Mouse (Mus musculus) embryonic facial prominence, embryonic 14.5 days (tissue): ENCODE results near the gene H1f0. TPM values are rescaled to one million over a fixed set of nuclear protein-coding genes. Genes with fewer than 3 reads are reported as not detected.

Experiments
- ATAC-seq: fragments of 200-750 bp; cut with Nextera tagmentation; 2 replicates; pipeline ENCODE4 v1.8.0; 2017; ENCODE audit warnings: low read depth, moderate number of reproducible peaks, moderate TSS enrichment
- DNase-seq: peaks from one replicate; pipeline ENCODE4 v3.0.0-alpha.2; 2015; ENCODE audit warnings: low spot score
- H3K27ac ChIP-seq: fragments of 300-500 bp; sonication (generic); replicated peaks from 2 replicates; pipeline ENCODE4 v1.5.1; 2014; ENCODE audit warnings: low read depth, mild to moderate bottlenecking, low read length, moderate library complexity
- H3K27me3 ChIP-seq: fragments of 300-500 bp; sonication (generic); replicated peaks from 2 replicates; pipeline ENCODE4 v1.6.1; 2014; ENCODE audit warnings: low read length; ENCODE audit not compliant: control insufficient read depth, insufficient read depth
- H3K36me3 ChIP-seq: fragments of 300-500 bp; sonication (generic); 2 replicates; pipeline ENCODE4 v1.6.1; 2014; ENCODE audit warnings: low read length, mixed read lengths; ENCODE audit not compliant: control insufficient read depth, insufficient read depth
- H3K4me1 ChIP-seq: fragments of 300-500 bp; sonication (generic); 2 replicates; pipeline ENCODE4 v1.6.1; 2014; ENCODE audit warnings: antibody characterized with exemption, low read length; ENCODE audit not compliant: control insufficient read depth, insufficient read depth
- H3K4me2 ChIP-seq: fragments of 300-500 bp; sonication (generic); 2 replicates; pipeline ENCODE4 v1.6.1; 2014; ENCODE audit warnings: low read depth, mild to moderate bottlenecking, low read length, moderate library complexity, mixed read lengths
- H3K4me3 ChIP-seq: fragments of 300-500 bp; sonication (generic); 2 replicates; pipeline ENCODE4 v1.5.1; 2014; ENCODE audit warnings: low read depth, mild to moderate bottlenecking, low read length
- H3K9ac ChIP-seq: fragments of 300-500 bp; sonication (generic); 2 replicates; pipeline ENCODE4 v1.6.1; 2014; ENCODE audit warnings: low read depth, mild to moderate bottlenecking, low read length, moderate library complexity, mixed read lengths
- H3K9me3 ChIP-seq: fragments of 300-500 bp; sonication (generic); 2 replicates; pipeline ENCODE4 v1.6.1; 2016; ENCODE audit warnings: low read length; ENCODE audit not compliant: control insufficient read depth
- WGBS: fragments of 180-500 bp; shearing (Covaris S2); extraction: QIAGEN DNeasy Blood & Tissue Kit; methylation state at CpG from one replicate; pipeline ENCODE4 v1.1.7; 2014; 5-methylcytosine and 5-hydroxymethylcytosine counted together
- polyA plus RNA-seq: library from polyadenylated mRNA; unstranded; fragments of >200 nt; fragmentation: Nextera tagmentation; extraction: Ambion mirVana; gene quantifications from 2 replicates; pipeline ENCODE4 v1.2.1, GENCODE M21; 2014

The H1f0 gene
- polyA plus RNA-seq, 1 experiment from 2014 or later = 168 TPM

DNA sequence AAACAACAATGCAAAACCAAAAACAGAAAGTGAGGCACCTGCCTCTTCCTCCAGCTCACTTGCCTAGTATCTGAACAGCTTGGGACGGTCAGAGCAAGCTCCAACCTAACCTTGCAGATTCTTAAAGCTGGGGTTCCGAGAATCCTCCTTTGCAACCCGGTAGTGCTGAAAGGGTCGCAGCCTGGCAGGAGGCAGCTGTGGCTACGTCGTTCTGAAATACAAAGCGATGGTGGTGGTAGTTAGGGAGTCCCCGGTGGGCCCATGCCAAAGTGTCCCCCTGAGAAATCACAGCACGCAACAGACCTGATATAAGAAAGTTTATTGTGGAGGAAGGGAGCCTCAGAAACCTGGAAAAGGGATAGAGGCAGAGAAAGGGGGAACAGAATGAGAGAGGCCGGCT, 10.1 kb downstream of the H1f0 start:
- Histone ChIP-seq H3K4me3 (no peak overlapping the region), H3K27me3 (peaks cover 32% of the 10 kb centered on the region), H3K4me2 (no peak overlapping the region), H3K27ac (0 out of 2 replicates have a peak overlapping the region, but pooled peaks have one; percentile 0), H3K9ac (no peak overlapping the region), H3K36me3 (peaks cover 32% of the 10 kb centered on the region), H3K9me3 (no peaks in the 10 kb centered on the region), H3K4me1 (peaks cover 11% of the 10 kb centered on the region; the same call in 1 of the 2 replicates)
- DNase-seq (no peak), ATAC-seq (no peak)
- WGBS = 71% methylated on average over 10 of the region's 10 CpGs

DNA sequence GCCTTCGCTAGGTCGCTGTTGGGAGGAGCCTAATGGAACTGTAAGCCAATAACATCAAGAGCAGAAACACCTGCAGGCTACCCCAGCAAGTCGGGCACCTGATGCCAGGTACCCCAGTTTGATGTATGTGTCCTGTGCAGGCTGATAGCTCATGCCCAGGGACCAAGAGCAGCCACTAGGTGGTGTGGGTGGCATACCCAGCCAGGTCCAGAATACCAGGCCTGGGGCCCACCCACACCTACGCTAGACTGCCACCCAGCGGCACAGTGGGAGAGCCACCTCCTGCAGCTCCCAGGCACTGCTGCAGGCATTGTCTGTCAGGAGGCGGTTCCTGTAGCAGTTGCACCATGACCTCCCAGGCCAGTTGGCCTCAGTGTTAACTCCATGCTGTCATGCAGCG, 10.6 kb downstream of the H1f0 start:
- ATAC-seq (peak; percentile 64), DNase-seq (peak; percentile 84)
- Histone ChIP-seq H3K4me1 (peaks cover 11% of the 10 kb centered on the region; the same call in 1 of the 2 replicates), H3K27me3 (peaks cover 37% of the 10 kb centered on the region), H3K9me3 (no peaks in the 10 kb centered on the region), H3K4me3 (no peak overlapping the region), H3K27ac (no peak overlapping the region), H3K9ac (no peak overlapping the region), H3K4me2 (no peak overlapping the region), H3K36me3 (peaks cover 32% of the 10 kb centered on the region)
- WGBS = 18% methylated on average over 7 of the region's 7 CpGs

DNA sequence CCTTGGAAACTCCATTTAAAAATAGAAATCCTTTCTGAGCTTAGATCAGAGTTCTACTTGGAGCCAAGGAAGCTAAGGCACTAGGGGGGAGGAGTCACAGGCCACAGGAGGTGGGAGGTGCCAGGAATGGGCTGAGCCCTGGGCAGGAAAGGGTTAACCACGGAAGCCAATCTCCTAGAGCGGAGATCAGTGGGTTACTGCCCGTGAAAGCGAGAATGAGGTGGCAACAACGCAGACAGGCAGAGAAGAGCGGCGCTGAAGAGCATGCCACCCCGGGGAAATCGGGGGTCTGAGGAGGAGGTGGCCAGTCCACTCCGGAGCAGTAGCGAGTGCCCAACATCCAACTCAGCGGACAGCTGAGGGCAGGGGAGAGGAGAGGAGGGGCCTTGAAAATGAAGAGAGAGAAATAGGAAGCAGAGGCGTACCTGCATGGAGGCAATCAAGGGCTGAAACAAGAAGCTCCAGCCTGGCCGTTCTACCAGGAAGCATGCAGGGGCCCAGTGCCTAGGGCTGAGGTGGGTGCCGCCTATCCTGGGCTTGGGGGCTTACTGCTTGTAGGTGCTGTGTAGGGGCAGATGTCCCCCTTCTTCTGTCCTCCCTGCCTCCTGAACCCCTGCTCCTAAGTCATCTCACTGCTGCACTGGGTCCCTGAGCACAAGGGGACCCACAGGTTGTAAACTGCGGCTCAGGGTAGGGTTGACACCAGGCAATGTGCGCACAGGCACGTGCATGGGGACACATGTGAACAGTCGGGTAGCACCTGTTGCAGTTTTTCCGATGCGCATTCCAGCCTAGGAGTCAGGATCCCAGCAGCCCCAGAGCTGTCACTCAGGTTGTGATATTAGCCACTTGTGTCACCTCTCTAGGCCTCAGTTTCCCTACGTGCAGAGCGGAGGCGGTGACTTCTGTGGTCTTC, 12.5 kb downstream of the H1f0 start:
- Histone ChIP-seq H3K4me1 (peaks cover 11% of the 10 kb centered on the region; the same call in 1 of the 2 replicates), H3K9ac (peak overlapping the region; percentile 35; the same call in 1 of the 2 replicates), H3K27ac (no peak overlapping the region), H3K9me3 (no peaks in the 10 kb centered on the region), H3K4me3 (peak overlapping the region; percentile 23), H3K4me2 (peak overlapping the region; percentile 50), H3K36me3 (peaks cover 18% of the 10 kb centered on the region), H3K27me3 (peaks cover 38% of the 10 kb centered on the region)
- DNase-seq = peak; percentile 41
- 20% methylated on average over 23 of the region's 24 CpGs for WGBS
- ATAC-seq = no peak

DNA sequence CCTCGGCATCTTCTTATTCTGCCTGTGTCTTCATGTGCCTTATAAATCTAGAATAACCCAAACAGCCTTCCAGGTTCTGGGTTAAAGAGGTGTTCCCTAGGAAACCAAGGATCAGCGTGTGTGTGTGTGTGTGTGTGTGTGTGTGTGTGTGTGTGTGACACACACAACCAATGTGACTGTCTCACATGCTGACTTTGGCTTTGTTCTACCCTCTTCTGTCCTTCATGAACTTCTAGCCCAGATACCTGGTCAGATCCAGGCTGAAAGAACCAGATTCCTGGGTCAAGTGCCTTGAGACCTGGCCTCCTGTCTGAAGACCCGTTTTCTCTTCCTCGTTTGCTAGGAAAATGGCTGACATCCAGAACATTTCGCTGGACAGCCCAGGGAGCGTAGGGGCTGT, 13.3 kb downstream of the H1f0 start, which contains the start of gene Galr3:
TSS of gene Galr3 (plus strand) at position 301 of the 400 bp plus-strand sequence.
- H3K4me2 ChIP-seq = peak within 1 kb of the TSS; percentile 98
- peak within 1 kb of the TSS; percentile 56 for H3K4me3 ChIP-seq
- ATAC-seq = no peak
- H3K27ac ChIP-seq = no peak within 1 kb of the TSS
- no peaks in the 10 kb centered on the region for H3K9me3 ChIP-seq
- peak within 1 kb of the TSS; percentile 62 for H3K9ac ChIP-seq
- peaks cover 10% of the 10 kb centered on the region for H3K36me3 ChIP-seq
- WGBS = 76% methylated on average over 6 of the region's 6 CpGs
- peaks cover 11% of the 10 kb centered on the region; the same call in 1 of the 2 replicates for H3K4me1 ChIP-seq
- peaks cover 38% of the 10 kb centered on the region for H3K27me3 ChIP-seq
- DNase-seq = no peak

DNA sequence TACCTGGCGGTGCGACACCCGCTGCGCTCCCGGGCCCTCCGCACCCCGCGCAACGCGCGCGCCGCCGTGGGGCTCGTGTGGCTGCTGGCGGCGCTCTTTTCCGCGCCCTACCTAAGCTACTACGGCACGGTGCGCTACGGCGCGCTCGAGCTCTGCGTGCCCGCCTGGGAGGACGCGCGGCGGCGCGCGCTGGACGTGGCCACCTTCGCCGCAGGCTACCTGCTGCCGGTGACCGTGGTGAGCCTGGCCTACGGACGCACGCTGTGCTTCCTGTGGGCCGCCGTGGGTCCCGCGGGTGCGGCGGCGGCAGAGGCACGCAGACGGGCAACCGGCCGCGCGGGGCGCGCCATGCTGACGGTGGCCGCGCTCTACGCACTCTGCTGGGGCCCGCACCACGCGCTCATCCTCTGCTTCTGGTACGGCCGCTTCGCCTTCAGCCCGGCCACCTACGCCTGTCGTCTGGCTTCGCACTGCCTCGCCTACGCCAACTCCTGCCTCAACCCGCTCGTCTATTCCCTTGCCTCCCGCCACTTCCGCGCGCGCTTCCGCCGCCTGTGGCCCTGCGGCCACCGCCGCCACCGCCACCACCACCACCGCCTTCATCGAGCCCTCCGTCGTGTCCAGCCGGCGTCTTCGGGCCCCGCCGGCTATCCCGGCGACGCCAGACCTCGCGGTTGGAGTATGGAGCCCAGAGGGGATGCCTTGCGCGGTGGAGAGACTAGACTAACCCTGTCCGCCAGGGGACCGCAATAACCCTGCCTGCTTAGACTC, 14.7 kb downstream of the H1f0 start:
- Histone ChIP-seq H3K4me3 (peak overlapping the region; percentile 56), H3K27me3 (peaks cover 38% of the 10 kb centered on the region), H3K9me3 (no peaks in the 10 kb centered on the region), H3K9ac (peak overlapping the region; percentile 62), H3K4me2 (peak overlapping the region; percentile 98), H3K27ac (no peak overlapping the region), H3K36me3 (no peaks in the 10 kb centered on the region), H3K4me1 (peaks cover 11% of the 10 kb centered on the region; the same call in 1 of the 2 replicates)
- WGBS = under 1% methylated on average over 77 of the region's 105 CpGs
- ATAC-seq (peak; percentile 26; the same call in 1 of the 2 replicates), DNase-seq (peak; percentile 35)

DNA sequence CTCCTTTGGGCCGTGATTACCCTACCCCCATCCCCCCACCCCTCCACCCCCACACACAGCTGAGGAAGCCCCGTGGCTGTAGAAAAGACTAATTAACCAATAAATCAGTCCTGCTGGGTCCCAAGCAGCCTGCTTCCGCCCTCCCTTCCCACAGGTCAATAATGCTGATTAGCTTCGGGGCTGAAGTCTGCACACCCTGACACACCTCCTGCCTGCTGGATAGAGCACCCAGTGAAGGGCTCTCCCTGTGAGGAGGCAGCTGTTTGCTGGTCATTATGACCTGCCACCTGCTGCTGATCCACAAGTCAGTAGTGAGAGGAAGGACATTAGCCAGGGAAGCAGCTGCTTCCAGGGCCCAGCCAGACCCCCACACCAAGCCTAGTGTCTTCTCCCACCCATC, 16.6 kb downstream of the H1f0 start:
- DNase-seq (peak; percentile 41), ATAC-seq (peak; percentile 20; the same call in 1 of the 2 replicates)
- peaks cover 38% of the 10 kb centered on the region for H3K27me3 ChIP-seq
- no peak overlapping the region for H3K9ac ChIP-seq
- no peak overlapping the region for H3K4me2 ChIP-seq
- H3K4me3 ChIP-seq = no peak overlapping the region
- peaks cover 11% of the 10 kb centered on the region; the same call in 1 of the 2 replicates for H3K4me1 ChIP-seq
- no peaks in the 10 kb centered on the region for H3K36me3 ChIP-seq
- no peak overlapping the region for H3K27ac ChIP-seq
- 16% methylated on average over 4 of the region's 4 CpGs for WGBS
- no peaks in the 10 kb centered on the region for H3K9me3 ChIP-seq

DNA sequence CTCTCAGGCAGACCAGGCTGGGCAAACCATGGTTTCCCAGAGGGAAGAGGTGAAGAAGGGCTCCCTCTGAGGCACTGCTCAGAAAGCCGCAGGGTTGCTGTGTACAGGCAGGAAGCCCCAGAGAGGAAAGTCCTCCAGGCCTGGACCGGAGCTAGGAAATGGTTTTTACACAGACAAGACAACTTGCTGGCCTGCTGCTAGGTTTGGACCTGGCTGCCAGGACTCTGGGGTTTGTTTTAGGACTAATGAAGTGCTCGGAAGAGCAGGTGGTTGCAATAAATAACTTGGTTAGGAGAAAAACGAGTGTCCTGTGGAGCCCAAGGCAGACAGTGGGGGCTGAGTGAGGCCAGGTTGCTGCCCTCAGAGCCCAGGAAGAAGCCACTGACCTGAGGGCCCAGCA, 19.9 kb downstream of the H1f0 start:
- WGBS = 59% methylated on average over 4 of the region's 4 CpGs
- H3K9me3 ChIP-seq = no peaks in the 10 kb centered on the region
- no peak overlapping the region for H3K4me2 ChIP-seq
- DNase-seq (no peak), ATAC-seq (no peak)
- H3K4me3 ChIP-seq = no peak overlapping the region
- H3K36me3 ChIP-seq = peaks cover 7% of the 10 kb centered on the region; the same call in 1 of the 2 replicates
- no peak overlapping the region for H3K9ac ChIP-seq
- no peak overlapping the region for H3K27ac ChIP-seq
- H3K27me3 ChIP-seq = peaks cover 7% of the 10 kb centered on the region
- no peaks in the 10 kb centered on the region for H3K4me1 ChIP-seq

DNA sequence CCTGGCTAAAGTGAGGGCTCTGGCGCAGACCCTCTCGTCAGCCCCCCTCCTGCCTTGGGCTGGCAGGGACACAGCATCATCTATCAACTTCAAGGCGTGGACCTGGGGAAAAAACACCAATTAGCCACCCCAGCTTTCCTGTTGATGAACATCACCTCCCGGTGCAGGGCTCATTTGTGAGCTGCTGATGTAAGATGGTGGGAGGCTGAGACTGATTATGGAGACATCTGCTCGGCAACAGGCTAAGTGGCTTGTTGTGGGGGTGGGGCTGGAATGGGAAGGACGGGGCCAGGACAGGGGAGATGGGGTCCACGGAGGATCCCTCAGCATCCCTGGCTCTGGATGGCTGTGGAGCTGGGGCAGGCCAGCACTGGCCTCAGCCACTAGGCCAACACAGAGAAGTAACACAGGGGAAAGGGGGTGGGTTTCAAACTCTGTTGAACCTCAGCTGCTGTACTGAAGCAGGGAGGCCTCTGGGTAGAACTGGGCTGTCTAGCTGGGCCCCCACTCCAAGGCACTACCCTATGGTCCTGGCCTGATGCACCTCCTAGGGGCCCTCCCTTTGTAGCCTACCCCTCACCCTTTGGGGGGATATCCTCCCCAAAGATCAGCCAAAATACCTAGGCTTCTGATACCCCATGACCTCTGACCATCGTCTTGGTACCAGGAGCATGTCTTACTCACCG, 22.1 kb downstream of the H1f0 start:
- peaks cover 27% of the 10 kb centered on the region for H3K36me3 ChIP-seq
- no peak overlapping the region for H3K9ac ChIP-seq
- H3K27ac ChIP-seq = no peak overlapping the region
- no peak overlapping the region for H3K4me3 ChIP-seq
- H3K4me2 ChIP-seq = no peak overlapping the region
- no peak for DNase-seq
- WGBS = 55% methylated on average over 9 of the region's 9 CpGs
- no peaks in the 10 kb centered on the region for H3K27me3 ChIP-seq
- ATAC-seq = 0 out of 2 replicates have a peak, but pooled peaks have one; percentile 22
- no peaks in the 10 kb centered on the region for H3K9me3 ChIP-seq
- no peaks in the 10 kb centered on the region for H3K4me1 ChIP-seq
